ENCODE assay signal across 8 mouse cellular contexts in the genomic region with DNA sequence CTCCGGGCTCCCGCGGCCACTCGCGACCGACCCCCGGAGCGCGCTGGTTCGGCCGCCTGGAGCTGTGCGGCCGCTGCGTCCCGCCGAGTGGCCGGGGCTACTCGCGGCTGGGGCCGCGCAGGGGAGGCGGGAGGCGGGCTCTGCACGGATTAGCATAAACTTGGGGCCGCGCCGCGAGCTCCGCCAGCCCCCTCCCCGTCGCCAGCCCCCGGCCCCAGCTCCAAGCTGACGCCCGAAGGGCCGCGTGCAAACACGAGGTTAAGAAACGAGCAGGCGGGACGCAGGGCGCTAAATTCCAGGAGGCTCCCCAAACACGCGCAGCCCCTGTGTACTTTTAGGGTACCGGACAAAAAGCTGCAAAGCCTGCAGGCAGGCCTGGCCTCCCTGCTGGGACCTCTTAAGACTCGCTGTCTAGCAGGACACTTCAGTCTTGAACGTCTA. TPM values are rescaled to one million over a fixed set of nuclear protein-coding genes. Genes with fewer than 3 reads are reported as not detected.
DNase-seq lines count a peak whose midpoint lies in the region; ATAC-seq lines count a peak whose summit lies in the region.

A gene (minus strand): TSS at position 98 of the 441 bp plus-strand sequence.

- H3K9me3 ChIP-seq in heart, embryonic 10.5 days = no peaks in the 10 kb centered on the region
- no peaks in the 10 kb centered on the region for H3K9me3 ChIP-seq in embryonic facial prominence, embryonic 11.5 days (replicated peaks; ENCODE audit: control insufficient read depth, low read length)
- H3K9me3 ChIP-seq in intestine, embryonic 14.5 days (ENCODE audit: control insufficient read depth, low read length) = no peaks in the 10 kb centered on the region
- H3K9me3 ChIP-seq in midbrain, embryonic 16.5 days (replicated peaks; ENCODE audit: control insufficient read depth, low read length, poor library complexity, severe bottlenecking) = no peaks in the 10 kb centered on the region

- peak within 1 kb of the TSS; percentile 73 for H3K9ac ChIP-seq in embryonic facial prominence, embryonic 11.5 days (replicated peaks; ENCODE audit: low read length)
- H3K9ac ChIP-seq in intestine, embryonic 14.5 days (ENCODE audit: low read length) = peak within 1 kb of the TSS; percentile 58
- H3K9ac ChIP-seq in midbrain, embryonic 16.5 days (ENCODE audit: low read depth, low read length) = peak within 1 kb of the TSS; percentile 55

- H3K36me3 ChIP-seq in heart, embryonic 10.5 days = no peaks in the 10 kb centered on the region
- no peaks in the 10 kb centered on the region for H3K36me3 ChIP-seq in embryonic facial prominence, embryonic 11.5 days (replicated peaks; ENCODE audit: control insufficient read depth, insufficient read depth, low read depth, low read length)
- peaks cover 20% of the 10 kb centered on the region for H3K36me3 ChIP-seq in intestine, embryonic 14.5 days (ENCODE audit: control insufficient read depth, insufficient read depth, low read length)
- no peaks in the 10 kb centered on the region for H3K36me3 ChIP-seq in midbrain, embryonic 16.5 days (ENCODE audit: control insufficient read depth, insufficient read depth, low read length)

- no peak for DNase-seq in heart, embryonic 10.5 days (ENCODE audit: low spot score)
- DNase-seq in heart, adult 9 months (ENCODE audit: low spot score in 2 of 2) = no peak
- peak; percentile 66 for DNase-seq in embryonic facial prominence, embryonic 11.5 days (ENCODE audit: low spot score)
- peak; percentile 69 for DNase-seq in intestine, embryonic 14.5 days (ENCODE audit: low spot score)
- DNase-seq in layer of hippocampus, adult 11-12 months (ENCODE audit: low spot score) = no peak
- DNase-seq in adrenal gland, postnatal 14 days = no peak
- DNase-seq in left cerebral cortex, adult 11 months (ENCODE audit: low spot score) = no peak

- H3K4me1 ChIP-seq in heart, embryonic 10.5 days = peaks cover 28% of the 10 kb centered on the region
- H3K4me1 ChIP-seq in embryonic facial prominence, embryonic 11.5 days (ENCODE audit: control insufficient read depth, insufficient read depth, low read length) = peaks cover 3% of the 10 kb centered on the region; the same call in 1 of the 2 replicates
- H3K4me1 ChIP-seq in intestine, embryonic 14.5 days (replicated peaks; ENCODE audit: control insufficient read depth, insufficient read depth, low read length) = peaks cover 13% of the 10 kb centered on the region
- H3K4me1 ChIP-seq in midbrain, embryonic 16.5 days (ENCODE audit: control insufficient read depth, insufficient read depth, low read length) = peaks cover 11% of the 10 kb centered on the region

- peak within 1 kb of the TSS; percentile 72 for H3K4me3 ChIP-seq in heart, embryonic 10.5 days
- H3K4me3 ChIP-seq in embryonic facial prominence, embryonic 11.5 days (ENCODE audit: low read depth, low read length) = peak within 1 kb of the TSS; percentile 56
- H3K4me3 ChIP-seq in intestine, embryonic 14.5 days (ENCODE audit: low read depth, low read length) = peak within 1 kb of the TSS; percentile 56
- H3K4me3 ChIP-seq in midbrain, embryonic 16.5 days (ENCODE audit: low read depth, low read length) = peak within 1 kb of the TSS; percentile 45

- peaks cover 98% of the 10 kb centered on the region for H3K27me3 ChIP-seq in heart, embryonic 10.5 days (ENCODE audit: insufficient read depth, poor library complexity, severe bottlenecking)
- peaks cover 19% of the 10 kb centered on the region for H3K27me3 ChIP-seq in embryonic facial prominence, embryonic 11.5 days (ENCODE audit: control insufficient read depth, insufficient read depth, low read length)
- peaks cover 15% of the 10 kb centered on the region for H3K27me3 ChIP-seq in intestine, embryonic 14.5 days (replicated peaks; ENCODE audit: control insufficient read depth, insufficient read depth, low read length)
- H3K27me3 ChIP-seq in midbrain, embryonic 16.5 days (ENCODE audit: control insufficient read depth, insufficient read depth, low read depth, low read length) = peaks cover 36% of the 10 kb centered on the region

- 1% methylated on average over 39 of the region's 46 CpGs for WGBS in heart, embryonic 10.5 days
- WGBS in embryonic facial prominence, embryonic 11.5 days = under 1% methylated on average over 46 of the region's 46 CpGs
- WGBS in intestine, embryonic 14.5 days = under 1% methylated on average over 40 of the region's 46 CpGs
- 1% methylated on average over 31 of the region's 46 CpGs for WGBS in midbrain, embryonic 16.5 days

- peak within 1 kb of the TSS; percentile 93 for H3K4me2 ChIP-seq in embryonic facial prominence, embryonic 11.5 days (ENCODE audit: low read depth, low read length)
- peak within 1 kb of the TSS; percentile 77 for H3K4me2 ChIP-seq in intestine, embryonic 14.5 days (ENCODE audit: low read length)
- H3K4me2 ChIP-seq in midbrain, embryonic 16.5 days (ENCODE audit: low read length) = peak within 1 kb of the TSS; percentile 86

- H3K27ac ChIP-seq in heart, embryonic 10.5 days = peak within 1 kb of the TSS; percentile 83
- no peak within 1 kb of the TSS for H3K27ac ChIP-seq in embryonic facial prominence, embryonic 11.5 days (replicated peaks; ENCODE audit: low read depth, low read length)
- peak within 1 kb of the TSS; percentile 73 for H3K27ac ChIP-seq in intestine, embryonic 14.5 days (ENCODE audit: low read depth)
- H3K27ac ChIP-seq in midbrain, embryonic 16.5 days (ENCODE audit: low read length) = no peak within 1 kb of the TSS

- peak; percentile 27; the same call in 1 of the 2 replicates for ATAC-seq in embryonic facial prominence, embryonic 11.5 days (replicated peaks; ENCODE audit: insufficient number of reproducible peaks, low FRiP score, low TSS enrichment, low read depth)
- ATAC-seq in intestine, embryonic 14.5 days (replicated peaks; ENCODE audit: low FRiP score, low TSS enrichment, low read depth) = peak; percentile 80
- ATAC-seq in midbrain, embryonic 16.5 days = 0 out of 2 replicates have a peak, but pooled peaks have one; percentile 10

RNA-seq across cellular contexts. Expression of the gene that starts here (rescaled TPM):
- 1.2 and 2.5 TPM in 2 replicates for polyA plus RNA-seq in heart, embryonic 10.5 days (2016; fragmentation: Nextera tagmentation; extraction: Ambion mirVana)
- polyA plus RNA-seq in embryonic facial prominence, embryonic 11.5 days (2014; fragmentation: Nextera tagmentation; extraction: Ambion mirVana) = 3.3 and 4.1 TPM in 2 replicates
- 28.8 and 29.0 TPM in 2 replicates for polyA plus RNA-seq in intestine, embryonic 14.5 days (2014; fragmentation: Nextera tagmentation; extraction: Ambion mirVana)
- 0.58 and 0.65 TPM in 2 replicates for polyA plus RNA-seq in midbrain, embryonic 16.5 days (2015; fragmentation: Nextera tagmentation; extraction: Ambion mirVana)
- total RNA-seq in adrenal gland, postnatal 14 days (2021) = 0.15 and 0.23 TPM in 2 replicates

Comparison
In these comparisons a context has a peak if more than half of its experiments do, and no peak if none do; other contexts are left out.
1. Peak in ATAC-seq, H3K4me3 ChIP-seq, H3K9ac ChIP-seq and H3K4me2 ChIP-seq in midbrain, embryonic 16.5 days; RNA of the gene not detected or under 1 TPM.
2. DNase-seq: peak in embryonic facial prominence, embryonic 11.5 days (single experiment) and intestine, embryonic 14.5 days (single experiment); none in heart, embryonic 10.5 days (single experiment), heart, adult 9 months (0 of 2), layer of hippocampus, adult 11-12 months (single experiment), adrenal gland, postnatal 14 days (single experiment) and left cerebral cortex, adult 11 months (single experiment).
3. H3K27ac ChIP-seq: peak in heart, embryonic 10.5 days (single experiment) and intestine, embryonic 14.5 days (single experiment); none in embryonic facial prominence, embryonic 11.5 days (single experiment) and midbrain, embryonic 16.5 days (single experiment).
4. ATAC-seq: peak in every context shown above with its lines; median percentile 80 in intestine, embryonic 14.5 days; 27 in embryonic facial prominence, embryonic 11.5 days; 10 in midbrain, embryonic 16.5 days.
5. Peak in every context shown above with its lines, with median percentiles within 50 percentile points of each other: H3K4me3 ChIP-seq, H3K4me2 ChIP-seq and H3K9ac ChIP-seq.